Mouse (Mus musculus): Measurements from ENCODE around the gene Isg15.
A peak's percentile ranks its signal among the peaks of the same experiment; 100 is the strongest.
"Not testable (repeated sequence)": the region's sequence is repeated elsewhere in the genome, so short reads cannot be mapped to it uniquely, and the experiment has no call there.

Isg15 gene

GRCm38 (mm10) chr4:156154771-156155170, 45.8 kb downstream of the Isg15 start:
- peak; percentile 1 for DNase-seq (ENCODE audit: low spot score)

GRCm38 (mm10) chr4:156150887-156151286, 49.7 kb downstream of the Isg15 start:
- not testable (repeated sequence) for DNase-seq (ENCODE audit: low spot score)
